In the genomic region with DNA sequence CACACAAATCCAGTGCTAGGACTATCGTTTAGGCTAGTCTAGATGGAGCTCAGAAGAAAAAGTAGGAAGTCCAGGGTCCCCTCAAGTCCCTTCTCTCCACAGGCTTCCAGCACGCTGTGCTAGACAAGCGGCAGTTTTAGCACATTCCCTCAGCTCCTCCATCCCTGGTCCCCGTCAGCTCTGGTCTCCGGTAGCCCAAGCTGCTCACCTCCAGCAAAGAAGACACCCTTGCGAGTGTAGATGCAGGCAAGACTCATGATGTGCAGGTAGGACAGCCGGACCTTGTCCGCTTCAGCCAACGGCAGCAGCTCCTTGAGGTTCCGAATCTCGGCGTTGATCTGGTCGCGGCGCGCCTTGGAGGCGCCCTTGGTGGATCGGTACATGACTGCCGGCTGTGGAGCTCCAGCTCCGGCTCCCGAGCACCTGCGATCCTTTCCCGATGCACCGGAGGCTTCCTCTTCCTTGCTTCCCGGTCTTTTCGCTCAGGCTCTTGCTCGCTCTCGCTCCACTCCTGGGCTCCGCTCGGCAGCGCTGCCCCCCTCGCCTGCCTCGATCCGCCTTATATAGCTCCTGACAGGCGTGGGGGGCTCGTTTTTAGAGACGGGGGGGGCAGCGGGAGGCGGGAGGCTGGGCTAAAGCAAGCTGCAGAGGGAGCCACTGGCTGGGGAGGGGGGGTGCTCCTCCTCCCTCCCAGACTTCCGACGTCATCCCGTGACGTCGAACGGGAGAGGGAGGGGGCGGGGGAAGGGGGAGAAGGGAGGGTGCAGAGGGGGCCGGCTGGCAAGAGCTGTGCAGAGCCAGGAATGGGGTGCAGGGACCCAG, we compare ENCODE assay signal across 9 mouse cellular contexts. TPM values are rescaled to one million over a fixed set of nuclear protein-coding genes. Genes with fewer than 3 reads are reported as not detected.
A peak's percentile ranks its signal among the peaks of the same experiment; 100 is the strongest.
DNase-seq lines count a peak whose midpoint lies in the region.
"Had no signal": no experiment of that assay in that cellular context is flagged by ENCODE, and none has a peak within 500 bp of the region (broad histone marks: within the 10 kb centered on the region; RNA-seq: fewer than 3 reads in every experiment).

No protein-coding gene starts in this region.

- H3K9me3 ChIP-seq in hindbrain, embryonic 10.5 days, result no peaks in the 10 kb centered on the region

- peaks cover 14% of the 10 kb centered on the region for H3K4me1 ChIP-seq in hindbrain, embryonic 10.5 days (replicated peaks)

- 17% methylated on average over 47 of the region's 47 CpGs for WGBS in hindbrain, embryonic 10.5 days

- H3K27ac ChIP-seq in hindbrain, embryonic 10.5 days, result no peak overlapping the region

- peak overlapping the region; percentile 47 for H3K4me3 ChIP-seq in hindbrain, embryonic 10.5 days

- DNase-seq in layer of hippocampus, adult 11-12 months (ENCODE audit: low spot score), result peak; percentile 72
- no peak for DNase-seq in layer of hippocampus, adult 9-10 months (ENCODE audit: low spot score)
- DNase-seq in hindbrain, embryonic 10.5 days (ENCODE audit: low spot score), result no peak
- DNase-seq in left cerebral cortex, postnatal 36 days (ENCODE audit: low spot score in 2 of 2), result peak; percentile 84 to 88
- DNase-seq in right cerebral cortex, postnatal 36 days (ENCODE audit: low spot score in 2 of 2), result peak; percentile 80 to 81
- no peak for DNase-seq in gastrocnemius, postnatal 10 days
- DNase-seq in kidney, adult 11 months, result no peak
- no peak for DNase-seq in thymus, postnatal 0 days (ENCODE audit: low spot score)

- intact Hi-C loops in left cerebral cortex, postnatal 36 days (cut with DNase I), result no loop called here

- H3K27me3 ChIP-seq in hindbrain, embryonic 10.5 days (ENCODE audit: insufficient read depth, poor library complexity, severe bottlenecking), result peaks cover 95% of the 10 kb centered on the region

- no peaks in the 10 kb centered on the region for H3K36me3 ChIP-seq in hindbrain, embryonic 10.5 days

RNA-seq across cellular contexts. Expression of a gene that starts 0.5 kb away (rescaled TPM):
- not detected in 2 replicates for polyA plus RNA-seq in hindbrain, embryonic 10.5 days (2016; fragmentation: Nextera tagmentation; extraction: Ambion mirVana)
- 10 to 100 TPM; 13.7 to 30.9 TPM for total RNA-seq in left cerebral cortex, postnatal 36 days (2021)
- total RNA-seq in gastrocnemius, postnatal 10 days (2021), result under 1 TPM in 1 of 2 experiments, not detected in 1; 0.12 TPM
- polyA plus RNA-seq in thymus, postnatal 0 days (2015; fragmentation: Nextera tagmentation; extraction: Ambion mirVana), result not detected in 2 replicates
- polyA plus RNA-seq: limb, embryonic 11.5 days had no signal

RNA-seq across cellular contexts. Expression of a gene that starts 27.7 kb away (rescaled TPM):
- 157 and 163 TPM in 2 replicates for polyA plus RNA-seq in hindbrain, embryonic 10.5 days (2016; fragmentation: Nextera tagmentation; extraction: Ambion mirVana)
- total RNA-seq in left cerebral cortex, postnatal 36 days (2021), result 10 to 100 TPM; 50.8 to 64.8 TPM
- total RNA-seq in gastrocnemius, postnatal 10 days (2021), result 10 to 100 TPM; 48.6 to 56.1 TPM
- polyA plus RNA-seq in thymus, postnatal 0 days (2015; fragmentation: Nextera tagmentation; extraction: Ambion mirVana), result 106 and 107 TPM in 2 replicates

RNA-seq across cellular contexts. Expression of a gene that starts 34.0 kb away (rescaled TPM):
- polyA plus RNA-seq in hindbrain, embryonic 10.5 days (2016; fragmentation: Nextera tagmentation; extraction: Ambion mirVana), result 5.5 and 8.4 TPM in 2 replicates
- 10 to 100 TPM; 15.0 to 17.2 TPM for total RNA-seq in left cerebral cortex, postnatal 36 days (2021)
- 1 to 10 TPM; 4.0 to 7.3 TPM for total RNA-seq in gastrocnemius, postnatal 10 days (2021)
- polyA plus RNA-seq in thymus, postnatal 0 days (2015; fragmentation: Nextera tagmentation; extraction: Ambion mirVana), result 1.5 and 1.7 TPM in 2 replicates

RNA-seq across cellular contexts. Expression of a gene that starts 46.7 kb away (rescaled TPM):
- 2.1 and 3.7 TPM in 2 replicates for polyA plus RNA-seq in hindbrain, embryonic 10.5 days (2016; fragmentation: Nextera tagmentation; extraction: Ambion mirVana)
- 10 to 100 TPM; 25.4 to 32.9 TPM for total RNA-seq in left cerebral cortex, postnatal 36 days (2021)
- 1 to 10 TPM in 1 of 2 experiments, under 1 TPM in 1; 0.68 to 1.4 TPM for total RNA-seq in gastrocnemius, postnatal 10 days (2021)
- polyA plus RNA-seq in thymus, postnatal 0 days (2015; fragmentation: Nextera tagmentation; extraction: Ambion mirVana), result 0.47 and 0.81 TPM in 2 replicates

RNA-seq across cellular contexts. Expression of a gene that starts 49.0 kb away (rescaled TPM):
- polyA plus RNA-seq in hindbrain, embryonic 10.5 days (2016; fragmentation: Nextera tagmentation; extraction: Ambion mirVana), result 38.8 and 41.6 TPM in 2 replicates
- 100 to 1,000 TPM; 118 to 135 TPM for total RNA-seq in left cerebral cortex, postnatal 36 days (2021)
- total RNA-seq in gastrocnemius, postnatal 10 days (2021), result 10 to 100 TPM; 21.5 to 21.9 TPM
- 23.8 and 24.1 TPM in 2 replicates for polyA plus RNA-seq in thymus, postnatal 0 days (2015; fragmentation: Nextera tagmentation; extraction: Ambion mirVana)

Comparison
In these comparisons a context has a peak if more than half of its experiments do, and no peak if none do; other contexts are left out.
1. DNase-seq: peak in layer of hippocampus, adult 11-12 months (single experiment), left cerebral cortex, postnatal 36 days (2 of 2) and right cerebral cortex, postnatal 36 days (2 of 2); none in layer of hippocampus, adult 9-10 months (single experiment), hindbrain, embryonic 10.5 days (single experiment), gastrocnemius, postnatal 10 days (single experiment), kidney, adult 11 months (single experiment) and thymus, postnatal 0 days (single experiment).
2. RNA of a gene that starts 0.5 kb away (total RNA-seq): 13.7 to 30.9 TPM in left cerebral cortex, postnatal 36 days; 0.12 TPM in gastrocnemius, postnatal 10 days; every median in the first group is over 10 times any median in the second.